Mouse (Mus musculus): ENCODE data around the gene Rgs3.

The Rgs3 gene

GRCm38 (mm10) chr4:62559797-62560329, at the start of gene Rgs3:
Gene Rgs3 (plus strand): TSS chr4:62559847.
- no peak for DNase-seq (ENCODE audit: low spot score)

GRCm38 (mm10) chr4:62509946-62510345, 49.7 kb upstream of the Rgs3 start:
- DNase-seq (ENCODE audit: low spot score) = no peak

DNA sequence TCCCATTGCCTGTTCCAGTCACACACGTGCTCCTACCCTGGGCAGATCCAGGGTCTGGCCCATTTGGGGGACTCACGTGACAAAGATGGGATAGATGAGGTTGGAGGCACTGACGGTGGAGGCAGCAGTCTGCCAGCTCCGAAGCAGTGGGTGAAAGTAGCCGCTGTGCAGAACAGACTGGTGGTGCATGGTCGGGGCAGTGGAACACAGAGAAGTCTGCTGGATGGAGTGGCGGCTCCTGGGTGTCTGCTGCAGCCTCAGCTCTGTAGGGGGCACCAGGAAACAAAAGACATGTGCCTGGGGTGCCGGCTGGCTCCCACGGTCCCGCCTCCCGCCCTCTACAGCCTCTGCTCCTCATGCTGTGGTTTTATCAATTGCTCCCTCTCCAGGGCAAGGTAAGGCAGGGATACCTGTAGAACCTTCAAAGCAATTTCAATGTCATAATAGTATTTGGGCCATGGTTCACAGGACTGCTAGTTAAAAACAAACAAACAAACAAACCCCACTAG, 45.6 kb upstream of the Rgs3 start:
- DNase-seq (ENCODE audit: low spot score) = no peak

GRCm38 (mm10) chr4:62514995-62515394, 44.7 kb upstream of the Rgs3 start:
- DNase-seq (ENCODE audit: low spot score) = no peak

DNA sequence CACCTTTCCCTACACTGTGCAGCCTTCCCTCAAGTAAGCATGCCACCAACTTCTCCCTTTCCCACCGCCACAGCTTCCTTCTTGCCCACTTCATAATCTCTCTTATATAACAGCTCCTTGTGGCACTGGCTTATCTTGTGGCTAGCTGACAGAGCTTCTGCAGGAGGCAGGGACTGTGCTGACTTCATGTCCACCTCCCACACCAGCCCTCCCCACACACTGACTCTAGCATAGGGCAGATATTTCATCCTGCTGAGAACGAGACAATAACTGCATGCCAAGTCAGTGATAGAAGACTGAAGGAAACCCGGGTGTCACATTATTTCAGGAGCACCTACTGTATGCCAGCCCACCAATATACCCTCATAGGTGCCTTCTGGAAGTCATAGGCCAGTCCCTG, 44.2 kb upstream of the Rgs3 start:
- no peak for DNase-seq (ENCODE audit: low spot score)

- no peak for DNase-seq (ENCODE audit: low spot score)
Measured at GRCm38 (mm10) chr4:62516079-62516478, 43.6 kb upstream of the Rgs3 start.

DNA sequence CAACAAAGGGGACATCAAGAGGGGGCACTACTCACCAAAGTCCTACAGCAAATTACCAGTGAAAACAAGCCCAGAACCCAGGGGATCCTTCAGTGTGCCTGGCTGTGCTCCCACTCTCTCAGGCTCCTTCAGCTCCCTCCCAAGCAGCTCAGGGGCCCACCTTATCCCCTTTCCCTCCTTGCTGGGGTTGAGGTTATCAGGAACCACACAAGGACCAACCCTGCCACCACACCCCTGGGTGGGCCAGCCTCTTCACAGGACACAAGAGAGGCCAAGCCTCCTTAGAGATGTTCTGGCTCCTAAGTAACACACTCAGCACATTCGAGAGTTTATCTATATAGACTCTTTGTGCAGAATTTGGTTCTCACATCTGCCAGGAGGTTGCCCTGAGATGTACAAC, 43.1 kb upstream of the Rgs3 start:
- DNase-seq (ENCODE audit: low spot score) = no peak

DNA sequence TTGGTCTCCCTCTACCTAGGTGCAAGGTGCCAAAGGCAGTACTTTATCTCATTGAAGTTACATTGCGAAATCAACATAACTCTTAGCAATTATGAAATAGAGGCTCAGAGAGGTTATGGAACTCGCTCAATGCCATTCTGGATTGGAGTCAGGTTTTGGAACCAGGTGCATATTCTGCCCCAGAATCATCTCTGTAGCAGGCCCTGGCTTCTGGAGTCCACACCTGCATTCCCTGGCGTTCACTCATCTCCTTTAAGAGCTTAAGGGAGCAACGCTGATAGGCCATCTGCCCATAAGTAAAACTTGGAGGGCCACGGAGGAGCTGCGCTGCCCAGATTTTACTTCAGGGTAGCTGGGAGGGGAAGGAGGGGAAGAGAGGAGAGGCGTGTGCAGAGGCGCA, 42.6 kb upstream of the Rgs3 start:
- no peak for DNase-seq (ENCODE audit: low spot score)

GRCm38 (mm10) chr4:62517538-62518415, 41.9 kb upstream of the Rgs3 start:
- no peak for DNase-seq (ENCODE audit: low spot score)

GRCm38 (mm10) chr4:62518416-62519121, 41.1 kb upstream of the Rgs3 start:
- no peak for DNase-seq (ENCODE audit: low spot score)

DNA sequence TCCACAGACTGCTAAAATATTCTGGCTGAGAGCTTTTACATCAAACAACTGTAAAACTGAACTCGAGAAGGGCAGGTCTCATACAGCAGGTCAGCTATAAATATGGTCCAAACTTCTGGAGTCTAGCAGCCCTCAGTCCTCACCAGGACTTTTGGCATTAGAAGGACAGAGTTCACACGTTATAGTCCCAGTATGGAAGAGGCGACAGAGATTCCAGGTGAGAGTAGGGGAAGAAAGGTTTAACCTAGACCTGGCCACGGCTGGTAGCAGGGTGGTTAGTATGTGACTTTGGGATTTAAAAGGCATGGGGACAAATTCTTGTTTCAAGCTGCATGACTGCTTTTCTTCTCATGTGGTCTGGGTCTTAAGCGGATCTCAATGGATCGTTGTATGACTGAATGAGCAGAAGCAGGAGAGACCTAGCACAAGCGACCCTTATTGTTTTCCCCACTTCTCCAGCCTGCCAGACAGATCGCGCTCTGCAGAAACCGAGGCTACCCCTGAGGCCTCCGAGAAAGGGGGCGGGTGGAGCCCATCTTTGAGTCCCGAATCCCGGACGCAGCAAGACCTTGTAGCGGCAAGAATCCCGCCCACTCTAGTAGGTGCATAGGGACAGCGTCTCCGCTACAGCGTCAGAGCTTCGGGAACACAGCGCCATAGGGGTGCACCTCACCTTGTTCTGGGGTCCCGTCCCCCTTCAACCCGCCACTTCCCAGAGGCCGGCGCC, 40.4 kb upstream of the Rgs3 start:
- DNase-seq (ENCODE audit: low spot score) = no peak

GRCm38 (mm10) chr4:62519849-62520233, 39.8 kb upstream of the Rgs3 start, which contains the start of gene Alad:
Gene Alad (minus strand): TSS chr4:62519918.
- DNase-seq (ENCODE audit: low spot score) = no peak

DNA sequence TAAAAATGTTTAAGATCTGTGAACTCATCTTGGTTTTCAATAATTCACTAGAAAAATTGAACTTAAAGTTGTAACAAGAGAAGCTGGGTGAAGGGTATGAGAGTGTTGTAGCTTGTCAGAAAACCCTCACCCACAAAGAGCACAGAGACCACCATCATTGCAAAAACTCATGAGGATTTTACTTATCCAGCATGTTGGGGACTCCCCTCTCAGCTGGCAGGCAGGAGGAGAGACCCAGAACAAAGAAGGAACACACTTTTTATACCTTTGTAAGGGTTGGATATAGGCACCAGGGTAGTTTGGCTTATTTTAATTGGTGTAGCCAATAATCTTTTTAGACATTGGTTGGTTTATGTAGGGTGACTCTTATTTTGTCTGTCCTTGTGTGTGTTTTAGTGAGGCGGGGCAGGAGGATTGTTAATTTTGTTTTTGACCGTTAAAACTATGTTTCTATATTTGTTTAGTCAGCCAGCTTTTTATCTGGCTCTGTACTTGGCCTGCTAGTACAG, 38.7 kb upstream of the Rgs3 start:
- DNase-seq (ENCODE audit: low spot score) = no peak

DNA sequence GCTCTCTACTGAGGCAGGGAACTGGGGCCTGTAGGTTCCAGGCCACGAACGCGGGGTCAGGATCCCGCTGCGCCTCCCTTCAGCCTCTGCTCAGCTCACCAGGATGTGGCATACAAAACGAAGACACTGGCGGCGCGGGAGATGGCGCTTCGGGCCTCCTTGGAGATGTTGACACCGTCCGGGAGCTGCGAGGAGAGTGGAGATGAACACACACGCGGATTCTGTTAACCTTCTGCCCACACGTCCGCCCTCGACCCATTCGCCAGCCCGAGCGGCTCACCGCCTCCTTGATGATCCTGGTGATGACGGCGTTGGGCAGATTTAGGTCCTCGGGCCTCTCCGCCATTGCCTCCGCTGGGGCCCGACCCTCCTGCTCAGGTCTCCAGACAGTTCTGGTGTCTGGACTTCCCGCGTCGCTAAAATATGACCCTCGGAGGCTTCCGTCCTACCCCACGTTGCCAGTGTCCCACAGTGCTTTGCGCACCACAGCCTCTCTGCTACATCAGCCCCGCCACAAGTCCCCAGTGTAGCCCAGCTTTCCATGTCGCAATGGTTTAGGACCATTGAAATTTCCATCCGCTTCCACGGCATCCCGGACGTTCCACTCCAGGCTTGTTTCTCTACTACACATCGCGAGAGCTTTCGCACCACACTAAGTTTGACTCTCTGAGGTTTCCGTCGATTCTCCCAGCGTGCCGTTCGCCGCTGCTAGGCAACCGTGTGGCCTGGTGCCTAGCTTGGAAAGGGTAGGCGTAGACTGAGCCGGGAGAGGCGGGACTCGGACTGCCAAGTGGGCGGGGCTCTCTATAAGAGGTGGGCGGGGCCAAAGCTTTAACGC, 34.8 kb upstream of the Rgs3 start, which contains the start of the genes Pole3 and 4933430I17Rik:
TSS of gene Pole3 (minus strand) at position 418 of the 838 bp plus-strand sequence.
TSS of gene 4933430I17Rik (plus strand) at position 719 of the 838 bp plus-strand sequence.
- peak; percentile 96 for DNase-seq (ENCODE audit: low spot score)

DNA sequence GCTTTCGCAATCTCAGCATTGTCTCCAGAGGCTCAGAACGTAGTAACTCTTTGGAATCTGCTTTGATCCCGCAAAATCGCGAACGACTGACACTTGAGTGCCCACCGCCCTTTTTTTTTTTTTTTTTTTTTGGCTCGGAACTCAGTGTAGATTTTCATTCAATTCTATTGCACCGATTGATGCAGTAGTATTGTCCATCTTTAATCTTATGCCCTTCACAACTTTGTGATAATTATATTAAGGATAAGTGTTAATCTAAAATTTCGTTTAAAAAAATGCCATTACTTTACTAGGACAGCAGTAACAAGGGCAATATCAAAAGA, 34.2 kb upstream of the Rgs3 start:
- DNase-seq (ENCODE audit: low spot score) = no peak

DNA sequence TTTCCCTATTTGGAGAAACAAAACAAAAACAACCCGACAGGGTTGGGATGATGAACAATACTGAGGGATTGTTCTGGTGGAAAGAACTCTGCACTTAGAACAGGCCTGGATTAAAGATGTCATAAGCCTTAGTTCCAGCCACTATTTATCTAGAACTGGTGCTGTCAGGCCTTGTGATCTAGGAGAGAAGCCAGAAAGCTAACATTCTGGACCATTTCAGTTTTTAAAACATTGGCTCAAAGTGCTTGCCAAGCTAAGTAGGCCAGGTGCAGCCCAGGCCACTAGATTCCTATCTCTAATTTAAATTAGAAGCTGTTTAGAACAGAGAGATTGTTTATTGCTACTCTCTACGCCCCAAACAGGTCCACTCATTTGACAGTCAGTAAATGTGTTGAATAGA, 33.4 kb upstream of the Rgs3 start:
- DNase-seq (ENCODE audit: low spot score) = no peak

GRCm38 (mm10) chr4:62527655-62528054, 32.0 kb upstream of the Rgs3 start:
- DNase-seq (ENCODE audit: low spot score) = no peak

DNA sequence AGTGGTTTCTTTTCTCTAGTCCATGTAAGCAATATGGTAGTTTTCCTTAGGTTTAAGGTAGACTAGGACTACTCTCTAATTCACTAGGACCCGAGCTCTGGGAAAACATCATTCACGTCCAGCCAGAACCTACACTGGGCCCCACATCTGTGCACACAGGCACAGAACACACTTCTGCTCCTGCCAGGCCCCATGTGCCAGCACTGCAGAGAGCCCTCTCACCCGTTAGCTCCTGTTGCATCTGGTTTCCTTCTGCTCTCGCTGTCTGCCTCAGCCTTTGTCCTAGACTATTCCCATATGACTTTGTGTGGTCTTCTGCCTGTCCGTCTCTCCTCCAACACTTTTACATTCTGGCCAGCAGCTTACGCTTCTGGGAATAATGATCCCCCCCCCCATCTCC, 25.9 kb upstream of the Rgs3 start:
- no peak for DNase-seq (ENCODE audit: low spot score)

DNA sequence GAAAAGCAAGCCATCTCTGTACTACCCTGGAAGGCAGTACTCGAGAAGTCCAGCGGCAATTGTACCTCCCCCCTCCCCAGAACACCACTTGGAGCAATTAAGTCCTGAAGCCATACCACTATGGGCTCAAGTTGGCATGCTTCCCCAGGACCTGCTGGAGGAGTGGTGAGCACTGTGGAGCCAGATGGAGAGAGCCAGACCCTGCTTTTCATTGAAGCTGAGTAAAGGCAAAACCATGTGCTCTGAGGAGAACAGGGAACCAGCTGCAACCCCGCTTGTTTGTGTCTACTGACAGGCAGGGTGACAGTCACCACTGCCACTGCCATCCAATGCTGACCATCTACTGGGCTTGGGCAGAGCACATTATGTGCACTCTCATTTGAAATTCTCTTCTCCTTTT, 17.8 kb upstream of the Rgs3 start:
- no peak for DNase-seq (ENCODE audit: low spot score)

DNA sequence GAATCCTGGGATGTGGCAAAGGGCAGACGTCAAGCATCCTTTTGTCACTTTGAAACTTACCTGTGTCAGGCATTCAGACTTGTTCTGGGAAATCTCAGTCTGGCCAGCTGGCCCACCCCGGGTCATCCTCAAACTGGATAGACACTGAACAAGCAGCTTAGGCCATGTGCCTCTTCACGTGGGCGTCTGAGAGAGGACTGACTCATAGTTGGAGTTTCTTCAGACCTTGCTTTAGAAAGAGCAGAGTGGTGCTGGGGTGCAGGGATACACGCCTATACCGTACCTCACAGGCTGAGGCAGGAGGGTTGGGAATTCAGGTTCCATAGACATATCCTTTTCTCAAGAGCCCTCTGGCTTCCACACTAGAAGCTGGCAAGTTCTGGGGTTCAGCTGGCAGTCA, 15.9 kb upstream of the Rgs3 start:
- no peak for DNase-seq (ENCODE audit: low spot score)

DNA sequence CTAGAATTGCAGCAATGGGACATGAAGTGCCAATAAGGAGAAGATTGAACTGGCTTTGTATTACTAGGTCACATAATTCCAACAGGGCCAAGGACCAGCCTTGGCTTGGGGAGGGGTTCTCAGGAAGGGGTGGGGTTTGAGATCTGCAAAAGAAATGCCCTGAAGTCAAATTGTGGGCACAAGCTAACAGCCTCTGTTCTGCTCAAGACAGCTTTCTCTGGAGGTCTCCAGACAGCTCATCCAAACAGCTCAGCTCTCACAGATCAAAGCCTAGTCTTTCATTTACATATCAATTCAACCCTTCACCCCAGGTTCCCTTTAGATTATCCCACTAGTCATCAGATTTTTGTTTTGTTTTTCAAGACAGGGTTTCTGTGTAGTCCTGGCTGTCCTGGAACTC, 14.8 kb upstream of the Rgs3 start:
- DNase-seq (ENCODE audit: low spot score) = no peak
